Mouse (Mus musculus) urinary bladder, postnatal 36 days (tissue): ENCODE measurements at regions not wholly inside any gene's neighbourhood (a gene's known extent, or its start where the extent isn't known, plus 50 kb on each side); places are given as distances from the start of the nearest gene placed in this dataset.

ENCODE experiments used
- DNase-seq, 2 experiments: peaks; one replicate each; pipeline ENCODE4 v3.0.0; 2022; ENCODE audit warnings: low spot score in 2 of 2, mixed read lengths in 1 of 2

DNA sequence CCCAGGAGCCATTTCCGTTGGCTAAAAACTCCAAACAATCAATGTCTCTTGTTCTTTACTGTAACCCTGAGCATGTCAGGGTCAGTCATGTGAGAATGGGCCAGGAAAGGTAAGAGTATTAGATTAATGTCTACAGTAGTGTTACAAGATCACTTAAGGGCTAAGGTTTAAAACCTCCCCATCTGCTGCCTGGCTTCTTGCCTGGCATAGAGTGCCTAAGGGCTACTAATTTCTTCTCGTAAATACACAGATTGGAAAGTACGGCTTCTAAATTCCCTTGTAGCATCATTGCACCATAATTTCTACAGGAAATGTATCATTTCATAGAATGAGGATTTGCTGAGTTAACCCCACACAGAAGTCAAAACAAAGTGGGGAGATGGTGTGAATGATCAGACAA lies 281.0 kb downstream of the Col12a1 start:
- no peak for DNase-seq

- DNase-seq: no peak
Measured at GRCm38 (mm10) chr9:79439233-79439960, 279.2 kb downstream of the Col12a1 start.

DNA sequence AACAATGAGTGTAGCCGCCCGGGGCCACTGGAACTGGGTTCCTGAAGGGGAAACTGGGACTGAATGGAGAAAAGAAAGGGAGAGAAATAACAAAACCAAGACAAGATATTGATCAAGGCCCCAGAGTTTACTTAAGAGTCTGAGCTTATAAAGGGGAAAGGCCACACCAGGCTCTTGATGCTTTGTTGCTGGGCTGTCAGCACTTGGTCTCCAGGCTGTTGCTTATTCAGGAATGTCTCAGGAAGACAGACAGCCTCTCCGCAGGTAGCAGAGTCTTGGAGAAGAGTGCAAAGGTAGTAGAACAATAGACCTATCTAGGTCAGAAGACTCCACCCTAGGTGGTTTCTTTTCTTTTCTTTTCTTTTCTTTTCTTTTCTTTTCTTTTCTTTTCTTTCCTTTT lies 263.4 kb downstream of the Col12a1 start:
- no peak for DNase-seq

GRCm38 (mm10) chr9:79479118-79479517 lies 239.5 kb downstream of the Col12a1 start:
- DNase-seq: no peak

GRCm38 (mm10) chr9:79500253-79500652 lies 218.4 kb downstream of the Col12a1 start:
- DNase-seq: no peak

DNA sequence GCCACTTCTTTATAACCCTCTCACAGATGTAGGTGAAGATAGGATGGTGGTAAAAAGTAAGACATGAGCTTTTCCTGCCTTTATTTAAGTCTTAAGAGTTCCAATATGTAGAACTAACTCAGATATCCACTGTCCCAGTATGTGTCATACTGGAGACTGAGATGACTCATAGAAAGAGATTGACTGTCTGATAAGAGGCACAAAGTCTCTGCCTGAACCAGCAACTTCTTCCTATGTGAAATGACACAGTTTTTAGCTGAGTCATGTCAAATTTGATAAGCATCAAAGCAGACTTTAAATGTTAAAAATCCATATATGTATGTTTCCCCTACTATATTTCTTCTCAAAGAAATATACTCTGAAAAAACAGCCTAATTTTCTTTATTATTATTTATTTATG lies 216.6 kb downstream of the Col12a1 start:
- DNase-seq: no peak

DNA sequence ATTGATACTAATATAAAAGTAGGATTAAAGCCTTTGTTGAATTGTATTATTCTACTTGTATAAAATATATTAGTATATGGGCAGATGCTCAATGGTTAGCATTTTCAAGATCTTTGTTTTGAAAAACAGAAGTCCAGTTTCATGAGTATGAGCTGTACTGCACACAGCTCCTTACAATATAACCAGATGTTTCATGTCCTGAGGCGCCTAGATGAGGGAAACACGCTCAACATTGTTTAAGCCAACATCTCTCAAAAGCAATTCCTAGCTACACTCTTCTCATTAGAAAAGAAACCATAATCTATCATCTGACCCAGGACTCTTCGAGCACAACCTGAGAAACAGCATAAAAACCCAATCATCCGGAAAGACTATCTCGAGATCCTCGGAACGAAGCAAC lies 202.2 kb downstream of the Col12a1 start:
- no peak for DNase-seq

- DNase-seq: no peak
Measured at GRCm38 (mm10) chr9:79517461-79517860, 201.2 kb downstream of the Col12a1 start.

GRCm38 (mm10) chr9:79518640-79519039 lies 200.0 kb downstream of the Col12a1 start:
- DNase-seq: no peak

DNA sequence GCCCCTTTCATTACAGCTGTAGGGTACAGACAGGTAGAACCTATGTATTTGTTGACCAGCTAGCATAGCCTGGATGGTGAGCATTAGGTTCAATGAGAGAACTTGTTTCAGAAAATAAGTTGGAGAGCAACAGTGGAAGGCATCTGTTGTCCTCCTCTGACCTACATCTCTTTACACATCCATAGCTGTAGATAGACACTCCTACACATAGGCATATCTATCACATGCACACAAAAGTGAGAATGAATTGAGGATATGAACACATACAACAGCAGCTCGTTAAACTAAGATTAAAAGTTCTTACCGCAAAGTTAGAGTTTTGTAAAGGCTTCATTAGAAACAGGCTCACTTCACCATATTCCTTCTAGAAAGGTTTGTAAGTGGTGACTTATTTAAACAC lies 198.1 kb downstream of the Col12a1 start:
- DNase-seq: no peak

DNA sequence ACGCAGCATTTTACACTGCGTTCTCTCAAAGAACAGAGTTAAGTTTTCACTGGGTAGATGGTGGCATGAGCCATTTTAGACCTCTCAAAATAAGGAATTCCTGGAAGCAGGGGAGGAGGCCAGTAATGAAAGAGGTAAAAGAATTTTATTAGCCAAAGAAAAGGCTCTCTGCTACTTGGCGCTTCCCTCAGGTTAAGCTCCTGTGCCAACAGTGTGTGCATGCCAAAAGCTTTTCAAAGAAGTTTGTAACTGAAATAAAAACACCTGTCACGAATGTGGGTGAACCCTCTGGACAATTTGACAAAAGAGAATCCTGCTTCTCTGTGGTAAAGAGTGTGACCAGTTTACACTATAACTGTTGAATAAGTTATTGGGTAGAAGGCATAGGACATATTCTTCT lies 195.6 kb downstream of the Col12a1 start:
- DNase-seq: no peak

GRCm38 (mm10) chr9:79525000-79525399 lies 193.6 kb downstream of the Col12a1 start:
- DNase-seq: no peak

GRCm38 (mm10) chr9:79526390-79526789 lies 192.2 kb downstream of the Col12a1 start:
- no peak for DNase-seq

- no peak for DNase-seq
Measured at GRCm38 (mm10) chr9:79527331-79527730, 191.3 kb downstream of the Col12a1 start.
